Mouse (Mus musculus) mouse trophoblast stem cell (cell line): ENCODE measurements around the gene Fbxo24.
"Not testable (repeated sequence)": the region's sequence is repeated elsewhere in the genome, so short reads cannot be mapped to it uniquely, and the experiment has no call there.

Experiments used
- in situ Hi-C, 2 experiments: fragments of 300-500 bp; cut with MseI, MboI; formaldehyde crosslinking; loops; 2 replicates in 1 of 2; 3 replicates in 1 of 2; pipeline ENCODE4 v1.15.1; 2025

Fbxo24 gene

DNA sequence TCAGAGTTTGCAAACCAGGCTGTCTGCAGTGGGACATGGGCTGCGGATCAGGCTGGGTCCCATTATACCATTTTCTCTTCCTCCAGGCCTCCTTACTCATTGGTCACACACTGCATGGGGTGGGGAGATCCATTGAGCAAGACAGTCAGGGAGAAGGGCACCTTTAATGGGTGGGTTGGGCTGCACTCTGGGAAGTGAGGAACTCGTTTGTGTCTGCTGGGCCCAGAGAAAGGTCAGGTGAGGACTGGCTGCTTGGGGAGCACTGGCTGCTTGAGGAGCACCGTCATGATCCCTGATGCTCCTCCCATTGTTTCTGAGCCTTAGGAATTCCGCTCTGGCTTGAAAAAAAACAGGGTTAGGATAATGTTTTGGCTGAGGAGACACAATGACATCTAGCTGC lies 14.1 kb upstream of the Fbxo24 start:
- in situ Hi-C loops: no loop called here

DNA sequence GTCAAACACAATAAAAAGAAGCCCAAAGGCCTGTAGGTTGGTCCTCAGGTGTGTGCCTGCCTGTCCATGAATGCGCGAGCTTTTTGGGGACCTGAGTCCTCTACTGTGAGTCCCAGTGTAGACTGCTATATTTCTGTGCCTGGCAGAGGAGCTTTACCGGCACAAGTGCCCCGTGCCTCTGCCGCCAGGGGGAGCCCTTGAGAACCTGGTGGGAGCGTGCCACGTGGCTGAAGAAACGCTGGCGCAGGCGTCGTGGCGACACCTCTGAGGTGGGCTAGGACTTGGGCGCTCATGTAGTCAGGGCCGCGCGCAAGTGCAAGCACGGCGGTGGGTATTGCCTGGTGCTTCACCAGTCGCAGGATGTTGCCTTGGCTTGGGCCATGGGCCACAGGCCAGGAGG lies 12.3 kb upstream of the Fbxo24 start, which contains the start of gene Sap25:
Sap25 (plus strand) TSS at position 281 of the 400 bp plus-strand sequence.
- in situ Hi-C loops: no loop called here

DNA sequence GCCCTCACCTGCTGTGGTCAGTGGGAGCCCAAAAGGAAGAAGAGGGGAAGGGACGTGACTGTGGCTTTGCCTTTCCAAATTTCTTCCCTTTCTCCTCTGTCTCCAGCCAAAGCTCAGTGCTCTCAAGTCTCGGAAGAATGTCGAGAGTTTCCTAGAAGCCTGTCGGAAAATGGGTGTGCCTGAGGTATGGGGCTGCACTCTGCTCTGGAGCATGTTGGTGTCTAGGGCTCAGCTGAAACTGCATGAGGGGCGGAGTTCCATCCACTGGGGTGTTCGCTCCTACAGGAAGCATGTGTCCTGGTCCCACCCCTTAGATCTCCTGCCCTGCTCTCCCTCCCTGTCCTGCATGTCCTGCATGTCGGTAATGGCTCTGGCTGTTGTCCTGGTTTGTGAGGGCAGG lies 10.7 kb upstream of the Fbxo24 start:
- in situ Hi-C loops: no loop called here

DNA sequence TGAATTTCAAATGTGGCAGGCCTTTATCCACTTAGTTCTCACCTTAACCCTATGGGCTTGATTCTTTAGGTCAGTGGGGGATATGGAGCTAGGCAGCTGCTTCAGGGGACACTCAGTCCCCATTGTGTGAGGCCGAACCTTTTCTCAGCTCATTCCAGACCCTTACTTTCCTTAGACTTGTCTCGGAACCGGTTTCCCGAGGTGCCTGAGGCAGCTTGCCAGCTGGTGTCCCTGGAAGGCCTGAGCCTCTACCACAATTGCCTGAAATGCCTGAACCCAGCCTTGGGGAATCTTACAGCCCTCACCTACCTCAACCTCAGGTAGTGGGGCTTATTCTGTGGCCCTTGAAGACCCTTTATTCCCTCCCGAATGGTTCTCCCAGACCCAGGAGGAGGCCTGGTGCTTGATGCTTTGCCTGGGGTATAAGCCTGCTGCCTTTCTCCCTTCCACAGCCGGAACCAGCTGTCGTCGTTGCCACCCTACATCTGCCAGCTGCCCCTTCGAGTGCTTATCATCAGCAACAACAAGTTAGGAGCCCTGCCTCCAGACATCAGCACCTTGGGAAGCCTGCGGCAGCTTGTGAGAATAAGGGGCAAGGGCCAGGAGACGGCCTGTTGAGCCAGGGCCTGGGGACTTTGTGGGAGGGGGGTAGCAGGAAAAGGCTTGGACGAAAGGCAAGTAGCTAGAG lies 4.7 kb upstream of the Fbxo24 start:
- in situ Hi-C loops: no loop called here

DNA sequence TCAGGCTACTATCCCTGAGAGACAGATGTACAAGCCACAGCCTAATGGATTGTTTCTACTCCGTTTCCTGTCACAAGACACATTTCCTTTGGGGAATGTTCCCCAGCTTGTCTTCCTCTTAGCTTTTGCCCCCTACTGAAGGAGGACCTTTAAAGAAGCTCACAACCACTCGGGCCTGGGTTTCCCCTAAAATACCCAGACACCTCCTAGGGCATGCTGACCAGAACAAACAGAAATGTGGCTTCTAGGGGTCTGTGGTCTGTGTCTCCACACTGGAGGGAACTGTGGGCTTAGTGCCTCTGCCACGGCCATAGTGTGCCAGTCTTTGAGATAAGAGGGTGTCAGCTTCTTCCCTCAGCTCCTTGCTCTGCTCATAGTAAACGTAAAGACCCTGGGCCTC lies 2.8 kb upstream of the Fbxo24 start:
- in situ Hi-C loops: no loop called here

DNA sequence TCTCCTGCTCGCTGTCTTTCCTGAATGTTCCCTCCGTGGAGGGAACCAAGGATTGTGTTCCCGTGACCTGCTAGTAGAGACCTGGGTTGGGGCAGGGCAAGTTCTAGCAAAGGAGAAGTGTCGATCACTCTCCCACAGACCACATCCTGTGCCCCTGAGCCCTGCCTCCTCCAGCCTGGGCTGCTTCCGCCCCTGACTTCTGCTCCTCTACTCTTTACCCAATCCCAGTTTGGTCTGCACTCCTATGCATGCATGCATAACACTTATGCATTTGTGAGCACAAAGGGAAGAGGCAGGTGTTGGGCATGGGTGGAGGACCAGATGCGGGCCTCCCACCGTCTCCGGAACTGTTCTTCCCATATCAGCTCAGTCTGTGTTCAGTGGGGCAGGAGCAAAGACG lies 2.4 kb upstream of the Fbxo24 start:
- in situ Hi-C loops: no loop called here

DNA sequence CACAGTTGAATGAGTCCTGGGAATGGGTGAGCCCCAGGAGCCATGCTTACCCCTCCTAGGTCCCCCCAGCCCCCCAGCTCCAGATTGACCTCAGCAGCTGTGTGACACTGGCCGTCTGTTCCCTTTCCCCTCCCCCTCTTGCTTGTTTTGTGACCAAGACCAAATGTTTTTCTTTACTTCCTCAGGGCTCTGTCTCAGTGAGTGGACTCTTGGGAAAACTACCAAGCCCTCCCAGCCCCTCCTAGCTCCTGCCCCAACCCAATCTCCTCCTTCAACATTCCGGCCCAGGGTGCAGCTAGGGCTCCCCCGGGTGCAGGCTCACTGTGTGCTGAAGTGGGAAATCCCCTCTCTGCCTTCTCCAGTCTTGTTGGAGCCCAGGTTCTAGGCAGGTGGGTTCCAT lies 1.8 kb upstream of the Fbxo24 start:
- in situ Hi-C loops: no loop called here

DNA sequence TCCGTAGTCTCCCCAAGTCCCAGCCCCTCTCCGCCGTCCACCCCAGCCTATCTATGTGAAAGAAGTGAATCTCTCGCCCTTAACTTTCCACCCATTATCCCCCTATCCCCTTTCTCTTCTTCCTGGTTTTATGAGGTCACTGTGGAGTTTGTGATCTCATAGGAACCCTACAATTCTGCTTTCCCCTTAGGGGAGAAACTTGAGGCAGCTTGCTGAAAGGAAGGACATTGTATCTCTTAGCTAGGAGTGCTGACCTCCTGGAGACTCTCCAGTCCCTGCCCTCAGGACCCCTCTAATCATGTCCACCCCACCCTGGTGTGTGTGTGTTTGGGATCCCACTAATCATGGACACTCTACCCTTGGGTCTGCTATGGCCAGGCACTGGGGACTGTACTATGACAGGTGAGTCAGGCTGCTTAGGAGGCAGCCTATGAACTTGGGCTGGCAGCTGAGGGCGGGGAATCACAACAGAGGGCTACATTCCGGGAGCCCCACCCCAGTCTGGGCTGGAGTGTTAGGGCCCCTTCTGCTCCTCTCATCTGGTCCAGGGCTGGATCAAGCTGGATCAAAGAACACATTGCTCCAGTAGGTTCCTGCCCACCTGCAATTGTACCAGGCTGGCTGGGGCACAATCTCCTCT lies 1.2 kb upstream of the Fbxo24 start:
- in situ Hi-C loops: no loop called here

DNA sequence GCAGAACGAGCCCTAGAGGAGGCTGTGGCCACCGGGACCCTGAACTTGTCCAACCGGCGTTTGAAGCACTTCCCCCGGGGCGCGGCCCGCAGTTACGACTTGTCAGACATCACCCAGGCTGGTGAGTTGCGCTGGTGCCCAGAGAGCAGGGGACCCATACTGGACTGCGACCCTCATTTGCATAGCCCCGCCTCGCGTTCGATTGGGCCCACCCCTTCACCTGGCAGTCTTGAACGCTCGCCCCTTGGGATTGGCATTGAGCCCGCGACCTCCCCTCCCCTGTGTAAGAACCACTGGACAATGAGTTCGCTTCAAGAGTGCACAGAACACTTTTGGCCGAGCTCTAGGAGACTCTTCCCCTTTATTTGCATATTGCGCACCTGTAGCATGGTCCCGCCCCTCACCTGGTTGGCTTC lies 512 bp upstream of the Fbxo24 start:
- in situ Hi-C loops: no loop called here

DNA sequence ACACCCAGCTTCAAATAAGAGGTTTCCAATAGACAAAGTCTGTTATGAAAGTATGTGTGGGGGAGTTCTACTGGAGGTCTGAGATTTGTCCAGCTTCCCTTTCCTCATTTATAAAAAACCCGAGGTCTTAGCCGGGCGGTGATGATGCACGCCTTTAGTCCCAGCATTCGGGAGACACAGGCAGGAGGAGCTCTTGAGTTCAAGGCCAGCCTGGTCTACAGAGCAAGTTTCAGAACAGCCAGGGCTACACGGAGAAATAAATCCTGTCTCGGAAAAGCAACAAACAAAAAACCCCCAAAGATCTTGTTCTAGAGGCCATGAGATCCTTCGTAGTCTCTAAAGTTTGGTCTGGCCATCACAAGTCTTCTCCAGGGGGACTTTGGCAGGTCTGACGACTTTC lies 811 bp downstream of the Fbxo24 start:
- in situ Hi-C loops: no loop called here

DNA sequence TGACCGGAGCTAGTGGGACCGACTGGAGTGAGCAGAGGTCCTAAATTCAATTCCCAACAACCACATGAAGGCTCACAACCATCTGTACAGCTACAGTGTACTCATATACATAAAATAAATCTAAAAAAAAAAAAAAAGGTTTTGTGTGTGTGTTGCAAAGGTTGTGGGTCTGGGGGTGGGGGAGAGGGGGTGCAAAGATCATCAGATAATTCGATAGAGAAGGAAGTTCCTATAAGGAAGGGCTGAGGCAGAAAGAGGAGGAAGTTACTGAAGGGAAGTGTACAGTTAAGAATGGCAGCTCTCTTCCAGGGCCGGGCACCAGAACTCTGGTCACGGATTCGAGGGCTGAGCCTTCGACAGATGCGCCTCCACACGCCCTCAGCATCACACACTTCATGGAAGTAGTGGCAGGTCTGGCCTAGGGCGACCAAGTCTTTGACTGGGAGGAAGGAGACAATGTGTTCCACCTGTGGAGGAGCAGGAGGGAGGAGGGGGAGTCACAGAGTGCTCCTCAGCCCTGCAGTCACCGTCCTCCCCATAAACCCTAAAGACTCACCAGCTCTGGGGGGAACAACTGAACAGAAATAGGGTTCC lies 4.8 kb downstream of the Fbxo24 start:
- in situ Hi-C loops: no loop called here

DNA sequence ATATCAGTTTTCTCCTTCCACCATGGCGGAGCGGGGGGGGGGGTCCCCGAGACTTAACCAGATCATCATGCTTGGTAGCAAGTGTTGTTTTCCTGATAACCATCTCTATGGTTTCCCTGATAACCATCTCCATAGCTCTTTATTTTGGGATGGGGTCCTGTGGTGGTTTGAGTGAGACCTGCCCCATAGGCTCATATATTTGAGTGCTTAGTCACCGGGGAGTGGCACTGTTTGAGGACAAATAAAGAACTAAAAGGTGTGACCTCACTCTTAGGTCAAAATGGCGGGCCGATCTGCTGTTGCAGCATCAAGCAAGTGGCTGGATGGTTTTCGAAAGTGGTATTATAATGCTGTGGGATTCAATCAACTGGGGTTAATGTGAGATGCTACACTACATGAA lies 13.5 kb downstream of the Fbxo24 start:
- in situ Hi-C loops: no loop called here

DNA sequence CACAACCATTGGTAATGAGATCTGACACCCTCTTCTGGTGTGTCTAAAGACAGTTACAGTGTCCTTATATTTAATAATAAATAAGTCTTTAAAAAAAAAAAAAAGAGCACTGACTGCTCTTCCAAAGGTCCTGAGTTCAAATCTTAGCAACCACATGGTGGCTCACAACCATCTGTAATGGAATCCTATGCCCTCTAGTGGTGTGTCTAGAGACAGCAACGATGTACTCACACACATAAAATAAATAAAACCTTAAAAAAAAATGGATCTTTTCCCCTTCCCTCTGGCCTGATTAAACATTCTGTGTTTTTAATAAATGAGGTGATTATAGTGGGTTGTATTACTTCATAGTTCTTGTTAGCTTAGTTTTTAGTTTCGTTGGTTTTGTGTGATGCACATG lies 13.9 kb downstream of the Fbxo24 start:
- in situ Hi-C loops: not testable (repeated sequence)

DNA sequence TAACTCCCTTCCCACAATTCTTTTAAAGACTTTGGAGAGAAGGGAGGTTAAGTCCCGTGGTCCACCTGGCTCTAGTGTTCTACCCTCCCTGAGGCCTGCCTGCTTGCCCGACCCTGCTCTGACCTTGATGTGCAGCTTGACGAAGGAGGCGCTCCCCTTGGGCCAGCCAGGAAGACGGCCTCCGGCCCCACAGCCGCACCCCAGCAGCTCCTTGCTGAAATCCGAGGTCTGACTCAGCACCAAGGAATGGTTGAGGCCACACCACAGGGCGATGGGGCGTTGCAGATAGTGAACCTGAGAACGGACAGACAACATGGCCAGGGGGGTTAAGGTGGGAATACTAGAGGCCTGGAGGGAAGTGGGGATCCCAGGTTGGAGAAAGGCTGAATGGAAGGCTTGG lies 15.3 kb downstream of the Fbxo24 start, which contains the start of gene Pcolce:
Pcolce (minus strand) TSS at position 235 of the 400 bp plus-strand sequence.
- in situ Hi-C loops: no loop called here

DNA sequence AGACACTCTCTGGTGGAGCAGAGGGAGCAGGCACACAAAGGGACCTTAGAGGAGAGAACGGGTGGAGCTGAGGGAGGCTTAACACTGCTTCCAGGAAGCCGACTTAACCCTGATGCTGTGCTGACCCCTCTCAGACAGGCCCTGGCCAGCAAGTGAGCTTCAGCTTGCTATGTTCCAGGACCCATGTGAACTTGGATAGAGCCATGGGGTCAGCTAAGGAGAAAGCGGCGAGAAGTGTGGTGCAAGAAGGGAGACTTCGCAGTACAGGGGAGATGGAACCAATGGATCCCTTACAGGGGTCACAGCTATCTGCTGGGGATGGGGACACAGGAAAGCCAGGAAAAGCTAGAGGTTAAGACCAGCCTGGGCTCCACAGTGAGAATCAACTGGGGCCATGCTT lies 15.7 kb downstream of the Fbxo24 start:
- in situ Hi-C loops: no loop called here

DNA sequence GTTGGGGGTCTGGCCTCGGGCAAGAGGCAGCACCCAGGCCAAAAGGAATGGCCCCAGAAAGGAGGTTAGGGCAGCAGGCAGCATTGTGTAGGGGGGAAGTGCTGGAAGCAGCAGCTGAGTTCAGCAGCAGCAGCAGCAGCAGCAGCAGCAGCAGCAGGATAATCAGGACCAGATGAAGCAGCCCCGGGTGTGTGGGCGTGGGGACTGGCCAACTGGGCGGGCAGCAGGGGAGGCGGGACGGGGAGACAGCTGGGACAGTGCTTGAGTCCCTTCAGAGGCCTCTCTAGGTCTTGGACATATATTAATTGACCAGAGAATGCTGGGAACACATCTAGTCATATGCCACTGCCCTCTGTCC lies 17.6 kb downstream of the Fbxo24 start:
- in situ Hi-C loops: no loop called here

DNA sequence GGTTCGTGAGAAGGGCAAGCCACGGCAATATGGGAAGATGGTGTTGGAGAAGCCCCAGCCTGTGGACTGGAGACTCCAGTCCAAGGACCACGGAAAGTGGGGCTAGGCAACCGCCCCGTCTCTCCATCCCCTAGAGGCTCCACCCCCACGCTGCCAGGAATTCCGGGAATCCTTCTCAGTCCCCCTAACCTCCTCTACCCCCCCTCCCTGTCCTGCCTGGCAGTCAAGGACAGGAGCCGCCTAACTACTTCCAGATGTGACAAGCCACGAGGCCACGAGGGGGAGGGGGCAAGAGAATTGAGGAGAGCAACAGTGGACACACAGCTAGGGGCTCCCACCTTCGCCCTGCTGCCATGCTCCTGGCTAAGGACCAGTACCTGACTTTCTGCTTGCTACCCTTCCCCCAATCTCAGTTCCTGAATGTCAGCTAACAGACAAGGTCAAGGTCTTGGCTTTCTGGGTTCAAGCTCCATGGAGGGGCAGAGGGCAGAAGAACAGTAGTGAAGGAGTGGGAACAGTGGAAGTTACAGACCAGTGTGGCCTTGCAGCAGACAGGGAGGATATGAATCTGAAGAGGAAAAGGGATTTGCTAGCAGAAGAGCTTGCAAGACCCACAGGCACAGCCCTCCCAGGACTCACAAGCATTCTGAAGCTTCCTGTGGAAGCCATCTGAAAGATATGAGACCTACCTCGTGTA lies 18.1 kb downstream of the Fbxo24 start:
- in situ Hi-C loops: no loop called here

DNA sequence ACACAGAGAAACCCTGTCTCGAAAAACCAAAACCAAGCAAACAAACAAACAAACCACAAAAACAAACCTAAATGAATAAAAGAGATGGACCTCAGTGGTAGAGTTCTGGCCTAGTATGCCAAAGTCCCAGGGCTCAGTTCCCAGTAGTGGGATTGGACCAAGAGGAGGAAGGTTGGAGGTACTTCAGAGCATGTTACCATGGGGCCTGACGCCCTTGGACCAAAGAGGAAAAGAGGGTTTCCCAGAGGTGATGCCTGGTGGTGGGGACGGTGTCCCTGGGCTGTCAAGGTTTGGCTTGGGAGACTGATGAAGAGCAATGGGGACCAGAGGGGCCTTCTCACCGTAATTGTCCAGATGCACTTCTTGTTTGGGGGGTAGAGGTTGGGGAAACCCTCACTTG lies 18.7 kb downstream of the Fbxo24 start:
- in situ Hi-C loops: no loop called here

DNA sequence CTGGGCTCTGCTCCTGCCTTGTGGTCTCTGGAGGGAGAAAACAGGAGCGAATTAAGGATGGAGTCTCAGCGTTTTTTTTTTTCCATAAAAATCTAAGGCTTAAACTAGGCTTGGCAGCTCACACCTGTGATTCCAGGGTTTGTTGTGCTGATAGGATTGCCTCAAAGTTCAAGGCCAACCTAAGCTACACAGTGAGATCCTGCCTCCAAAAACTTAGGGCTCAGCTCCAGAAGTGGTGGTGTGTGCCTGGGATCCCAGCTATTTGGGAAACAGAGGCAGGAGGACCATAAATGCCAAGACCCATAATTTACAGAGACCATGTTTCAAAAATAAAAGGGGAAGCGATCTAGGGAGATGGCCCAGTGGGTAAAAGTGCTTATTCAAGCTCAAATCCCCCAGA lies 19.5 kb downstream of the Fbxo24 start:
- in situ Hi-C loops: no loop called here

DNA sequence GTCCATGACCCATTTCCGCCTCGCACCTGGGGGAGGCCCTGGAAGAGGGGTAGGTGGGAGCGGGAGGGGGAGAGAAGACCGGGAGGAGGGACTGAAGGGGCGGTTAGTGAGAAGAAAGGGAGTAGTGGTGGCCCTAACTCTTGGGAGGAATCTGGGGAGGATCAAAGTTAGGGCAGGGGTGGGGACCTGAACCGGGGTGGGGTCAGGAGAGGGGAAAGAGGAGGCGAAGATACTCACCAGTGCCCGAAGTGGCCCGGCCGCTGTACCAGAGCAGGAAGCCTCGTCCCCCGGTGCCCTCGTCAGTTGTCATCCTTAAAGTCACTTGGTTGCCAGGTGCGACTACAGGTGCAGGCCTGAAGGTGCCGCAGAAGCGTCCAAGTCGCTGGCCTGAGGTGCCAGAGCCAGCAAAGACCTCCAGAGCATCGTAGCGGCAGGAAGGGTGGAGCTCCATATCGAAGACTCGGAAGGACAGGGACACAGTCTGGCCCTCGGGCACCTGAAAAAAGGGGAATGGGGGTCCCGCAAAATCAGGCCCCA lies 20.1 kb downstream of the Fbxo24 start:
- in situ Hi-C loops: no loop called here

DNA sequence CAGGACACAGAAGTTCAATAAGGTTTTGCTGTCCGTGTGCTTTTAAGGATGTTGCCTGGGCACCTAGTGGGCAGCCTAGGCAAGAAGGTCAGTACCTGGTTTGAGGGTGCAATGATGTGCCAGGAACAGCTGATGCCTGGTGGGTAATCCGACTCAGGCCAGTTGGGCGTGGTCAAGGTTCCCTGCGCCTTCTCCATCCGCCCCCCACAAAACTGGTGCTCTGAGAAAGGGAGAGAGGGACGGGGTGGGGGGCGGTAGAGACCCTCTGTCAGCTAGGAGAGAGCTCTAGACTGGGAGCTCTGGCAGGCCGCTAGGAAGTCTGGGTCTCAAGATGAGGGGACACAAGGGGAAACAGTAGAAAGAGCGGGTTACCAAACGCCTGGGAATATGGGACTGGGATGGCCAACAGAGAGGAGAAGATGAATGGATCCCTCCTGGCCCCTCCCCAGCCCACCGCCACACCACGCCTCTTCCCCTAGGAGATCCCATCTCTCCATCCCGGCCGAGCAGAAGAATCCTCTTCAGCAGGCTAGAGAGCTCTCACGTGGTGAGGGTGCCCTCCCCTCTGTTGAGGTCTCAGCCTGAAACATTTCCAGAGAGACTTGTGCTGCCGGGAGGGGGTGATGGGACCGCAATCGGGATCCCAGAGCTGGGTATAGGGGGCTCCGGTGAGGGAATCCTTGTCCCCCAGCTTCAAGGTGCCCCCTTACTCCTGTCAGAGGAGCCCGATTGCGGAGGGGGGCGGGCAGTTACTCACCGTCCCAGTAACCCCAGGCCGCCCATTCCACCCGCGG lies 20.7 kb downstream of the Fbxo24 start:
- in situ Hi-C loops: no loop called here

DNA sequence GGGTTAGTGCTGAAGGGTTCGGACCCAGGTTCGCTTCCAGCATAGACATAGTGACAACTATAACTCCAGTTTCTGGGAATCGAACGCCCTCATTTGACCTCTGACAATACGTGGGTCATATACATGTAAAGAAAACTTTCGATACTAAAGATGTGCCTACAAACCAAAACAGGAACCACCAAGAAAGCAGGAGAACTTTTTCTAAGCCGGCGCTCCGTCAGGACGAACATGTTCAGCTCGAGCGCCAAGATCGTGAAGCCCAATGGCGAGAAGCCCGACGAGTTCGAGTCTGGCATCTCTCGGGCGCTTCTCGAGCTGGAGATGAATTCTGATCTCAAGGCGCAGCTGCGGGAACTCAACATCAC lies 27.5 kb downstream of the Fbxo24 start:
- in situ Hi-C loops: no loop called here
